Mouse (Mus musculus) lung, postnatal 25 days (tissue): ENCODE data around the gene Gpr50.

ENCODE experiments used
- DNase-seq: peaks from one replicate; pipeline ENCODE4 v3.0.0; 2022; ENCODE audit warnings: low spot score

Gene Gpr50

GRCm38 (mm10) chrX:71663374-71663773 lies at the start of gene Gpr50:
Gene Gpr50, plus strand, starts transcription at chrX:71663667.
- DNase-seq, result no peak

GRCm38 (mm10) chrX:71622286-71622685 lies 41.2 kb upstream of the Gpr50 start:
- DNase-seq, result no peak

- no peak for DNase-seq
These were observed 39.6 kb upstream of the Gpr50 start for GRCm38 (mm10) chrX:71623843-71624242.

- peak; percentile 10 for DNase-seq
These were observed 35.2 kb upstream of the Gpr50 start for GRCm38 (mm10) chrX:71628306-71628705.

- DNase-seq, result no peak
These were observed 32.8 kb upstream of the Gpr50 start for GRCm38 (mm10) chrX:71630709-71631108.

GRCm38 (mm10) chrX:71631130-71631529 lies 32.3 kb upstream of the Gpr50 start:
- DNase-seq, result no peak

GRCm38 (mm10) chrX:71647958-71648357 lies 15.5 kb upstream of the Gpr50 start:
- peak; percentile 39 for DNase-seq

- no peak for DNase-seq
These were observed 15.0 kb upstream of the Gpr50 start for GRCm38 (mm10) chrX:71648434-71648833.

- peak; percentile 63 for DNase-seq
These were observed 14.5 kb upstream of the Gpr50 start for GRCm38 (mm10) chrX:71648848-71649454.

- DNase-seq, result no peak
These were observed 13.5 kb upstream of the Gpr50 start for GRCm38 (mm10) chrX:71649993-71650392.

- no peak for DNase-seq
These were observed 1.7 kb upstream of the Gpr50 start for GRCm38 (mm10) chrX:71661794-71662193.

GRCm38 (mm10) chrX:71663871-71664687 lies 612 bp downstream of the Gpr50 start:
- no peak for DNase-seq

GRCm38 (mm10) chrX:71664688-71665026 lies 1.2 kb downstream of the Gpr50 start:
- DNase-seq, result no peak

- no peak for DNase-seq
These were observed 6.8 kb downstream of the Gpr50 start for GRCm38 (mm10) chrX:71670254-71670653.

GRCm38 (mm10) chrX:71700817-71701469 lies 37.5 kb downstream of the Gpr50 start:
- no peak for DNase-seq
